Mouse (Mus musculus): ENCODE data around the gene Mrpl18. TPM values are rescaled to one million over a fixed set of nuclear protein-coding genes. Genes with fewer than 3 reads are reported as not detected.
"Not testable (repeated sequence)": the region's sequence is repeated elsewhere in the genome, so short reads cannot be mapped to it uniquely, and the experiment has no call there.

Mrpl18 gene
- polyA plus RNA-seq (2016; fragmentation: Nextera tagmentation; extraction: Ambion mirVana) = 140 and 146 TPM in 2 replicates

- Histone ChIP-seq H3K27ac (peak within 1 kb of the TSS; percentile 69), H3K9me3 (no peaks in the 10 kb centered on the region), H3K4me3 (peak within 1 kb of the TSS; percentile 76), H3K4me1 (peaks cover 8% of the 10 kb centered on the region), H3K4me2 (replicated peaks) (peak within 1 kb of the TSS; percentile 88), H3K36me3 (peaks cover 52% of the 10 kb centered on the region), H3K9ac (peak within 1 kb of the TSS; percentile 91), H3K27me3 (replicated peaks) (no peaks in the 10 kb centered on the region)
- ATAC-seq (ENCODE audit: low FRiP score, low read depth) = peak; percentile 99
- WGBS = under 1% methylated on average over 56 of the region's 56 CpGs
Observed at GRCm38 (mm10) chr17:12915881-12916583, at the start of gene Mrpl18. Gene Mrpl18 (minus strand): TSS chr17:12916345.

GRCm38 (mm10) chr17:12963476-12963875, 47.3 kb upstream of the Mrpl18 start:
- no peak overlapping the region for H3K9ac ChIP-seq
- no peak overlapping the region for H3K4me2 ChIP-seq (replicated peaks)
- no peaks in the 10 kb centered on the region for H3K27me3 ChIP-seq (replicated peaks)
- H3K4me1 ChIP-seq = peaks cover 10% of the 10 kb centered on the region; the same call in 1 of the 2 replicates
- H3K36me3 ChIP-seq = peaks cover 25% of the 10 kb centered on the region
- no peaks in the 10 kb centered on the region for H3K9me3 ChIP-seq
- no peak overlapping the region for H3K4me3 ChIP-seq
- 87% methylated on average over 3 of the region's 3 CpGs for WGBS
- no peak overlapping the region for H3K27ac ChIP-seq
- ATAC-seq (ENCODE audit: low FRiP score, low read depth) = no peak

GRCm38 (mm10) chr17:12960331-12960873, 44.3 kb upstream of the Mrpl18 start, which contains the start of gene Acat2:
Gene Acat2 (minus strand): TSS chr17:12960747.
- Histone ChIP-seq H3K9ac (peak within 1 kb of the TSS; percentile 64), H3K4me3 (peak within 1 kb of the TSS; percentile 65), H3K4me1 (peaks cover 17% of the 10 kb centered on the region), H3K36me3 (peaks cover 18% of the 10 kb centered on the region), H3K27me3 (replicated peaks) (no peaks in the 10 kb centered on the region), H3K9me3 (no peaks in the 10 kb centered on the region), H3K27ac (peak within 1 kb of the TSS; percentile 75), H3K4me2 (replicated peaks) (peak within 1 kb of the TSS; percentile 72)
- ATAC-seq (ENCODE audit: low FRiP score, low read depth) = peak; percentile 99
- under 1% methylated on average over 42 of the region's 42 CpGs for WGBS

- Histone ChIP-seq H3K4me3 (peak overlapping the region; percentile 26; the same call in 1 of the 2 replicates), H3K4me2 (replicated peaks) (peak overlapping the region; percentile 56), H3K9ac (peak overlapping the region; percentile 38; the same call in 1 of the 2 replicates), H3K36me3 (peaks cover 18% of the 10 kb centered on the region), H3K4me1 (peaks cover 17% of the 10 kb centered on the region)
- not testable (repeated sequence) for H3K9me3 ChIP-seq; H3K27ac ChIP-seq; ATAC-seq (ENCODE audit: low FRiP score, low read depth); H3K27me3 ChIP-seq (replicated peaks)
- 38% methylated on average over 2 of the region's 2 CpGs for WGBS
Observed at GRCm38 (mm10) chr17:12959377-12959776, 43.2 kb upstream of the Mrpl18 start.

- Histone ChIP-seq H3K27ac (no peak overlapping the region), H3K36me3 (peaks cover 35% of the 10 kb centered on the region), H3K9me3 (no peaks in the 10 kb centered on the region), H3K9ac (no peak overlapping the region), H3K27me3 (replicated peaks) (no peaks in the 10 kb centered on the region), H3K4me2 (replicated peaks) (no peak overlapping the region), H3K4me3 (no peak overlapping the region), H3K4me1 (peaks cover 17% of the 10 kb centered on the region)
- no peak for ATAC-seq (ENCODE audit: low FRiP score, low read depth)
- 94% methylated on average over 8 of the region's 8 CpGs for WGBS
Observed at GRCm38 (mm10) chr17:12956664-12957063, 40.5 kb upstream of the Mrpl18 start.

GRCm38 (mm10) chr17:12949669-12950068, 33.5 kb upstream of the Mrpl18 start:
- no peak for ATAC-seq (ENCODE audit: low FRiP score, low read depth)
- 91% methylated on average over 5 of the region's 5 CpGs for WGBS
- no peak overlapping the region for H3K4me3 ChIP-seq
- no peak overlapping the region for H3K9ac ChIP-seq
- no peak overlapping the region for H3K27ac ChIP-seq
- no peaks in the 10 kb centered on the region for H3K4me1 ChIP-seq
- no peak overlapping the region for H3K4me2 ChIP-seq (replicated peaks)
- no peaks in the 10 kb centered on the region for H3K27me3 ChIP-seq (replicated peaks)
- H3K9me3 ChIP-seq = no peaks in the 10 kb centered on the region
- H3K36me3 ChIP-seq = peaks cover 70% of the 10 kb centered on the region

- H3K4me2 ChIP-seq (replicated peaks) = no peak overlapping the region
- no peak for ATAC-seq (ENCODE audit: low FRiP score, low read depth)
- peaks cover 45% of the 10 kb centered on the region for H3K36me3 ChIP-seq
- peaks cover 6% of the 10 kb centered on the region for H3K4me1 ChIP-seq
- H3K27ac ChIP-seq = no peak overlapping the region
- WGBS = 93% methylated on average over 6 of the region's 6 CpGs
- no peaks in the 10 kb centered on the region for H3K9me3 ChIP-seq
- H3K27me3 ChIP-seq (replicated peaks) = no peaks in the 10 kb centered on the region
- H3K9ac ChIP-seq = no peak overlapping the region
- H3K4me3 ChIP-seq = no peak overlapping the region
Observed at GRCm38 (mm10) chr17:12942459-12943162, 26.5 kb upstream of the Mrpl18 start.

GRCm38 (mm10) chr17:12941543-12942260, 25.6 kb upstream of the Mrpl18 start:
- Histone ChIP-seq H3K27me3 (replicated peaks) (no peaks in the 10 kb centered on the region), H3K27ac (no peak overlapping the region), H3K9me3 (no peaks in the 10 kb centered on the region), H3K36me3 (peaks cover 39% of the 10 kb centered on the region), H3K9ac (no peak overlapping the region), H3K4me2 (replicated peaks) (no peak overlapping the region), H3K4me1 (peaks cover 6% of the 10 kb centered on the region), H3K4me3 (no peak overlapping the region)
- 79% methylated on average over 8 of the region's 8 CpGs for WGBS
- ATAC-seq (ENCODE audit: low FRiP score, low read depth) = no peak

- Histone ChIP-seq H3K9me3 (no peaks in the 10 kb centered on the region), H3K4me3 (no peak within 1 kb of the TSS), H3K27me3 (replicated peaks) (no peaks in the 10 kb centered on the region), H3K4me1 (peaks cover 6% of the 10 kb centered on the region), H3K27ac (no peak within 1 kb of the TSS), H3K4me2 (replicated peaks) (peak within 1 kb of the TSS; percentile 45), H3K36me3 (peaks cover 29% of the 10 kb centered on the region), H3K9ac (peak within 1 kb of the TSS; percentile 5; the same call in 1 of the 2 replicates)
- WGBS = 15% methylated on average over 27 of the region's 27 CpGs
- ATAC-seq (ENCODE audit: low FRiP score, low read depth) = peak; percentile 37; the same call in 1 of the 2 replicates
Observed at GRCm38 (mm10) chr17:12940151-12940805, 24.1 kb upstream of the Mrpl18 start, which contains the start of gene Acat3. Gene Acat3 (minus strand): TSS chr17:12940600.

- Histone ChIP-seq H3K9ac (0 out of 2 replicates have a peak overlapping the region, but pooled peaks have one; percentile 5), H3K4me2 (replicated peaks) (peak overlapping the region; percentile 45), H3K36me3 (peaks cover 22% of the 10 kb centered on the region)
- not testable (repeated sequence) for H3K9me3 ChIP-seq; H3K27ac ChIP-seq; H3K4me1 ChIP-seq; H3K27me3 ChIP-seq (replicated peaks); H3K4me3 ChIP-seq
- 41% methylated on average over 3 of the region's 12 CpGs for WGBS
- peak; percentile 50; the same call in 1 of the 2 replicates for ATAC-seq (ENCODE audit: low FRiP score, low read depth)
Observed at GRCm38 (mm10) chr17:12939377-12940148, 23.4 kb upstream of the Mrpl18 start.

- Histone ChIP-seq H3K36me3 (peaks cover 11% of the 10 kb centered on the region), H3K4me3 (no peak overlapping the region), H3K27me3 (replicated peaks) (no peaks in the 10 kb centered on the region), H3K4me1 (peaks cover 6% of the 10 kb centered on the region), H3K4me2 (replicated peaks) (no peak overlapping the region), H3K9me3 (no peaks in the 10 kb centered on the region), H3K27ac (no peak overlapping the region), H3K9ac (no peak overlapping the region)
- 61% methylated on average over 2 of the region's 2 CpGs for WGBS
- ATAC-seq (ENCODE audit: low FRiP score, low read depth) = no peak
Observed at GRCm38 (mm10) chr17:12938077-12938476, 21.9 kb upstream of the Mrpl18 start.

Data from neural tube, embryonic 12.5 days (tissue).